5 mouse cellular contexts compared by ENCODE assay signal in genomic region chr1:194795316-194795715, GRCm38 (mm10).
"Had no signal": no experiment of that assay in that cellular context is flagged by ENCODE, and none has a peak within 500 bp of the region (broad histone marks: within the 10 kb centered on the region; RNA-seq: fewer than 3 reads in every experiment).

No protein-coding gene starts in this region.

- DNase-seq: kidney, adult 8-10 months; kidney, postnatal 25 days; lung, adult 18-20 months; thymus, adult 18-20 months; thymus, postnatal 14 days had no signal
